Mouse (Mus musculus): ENCODE measurements at regions not wholly inside any gene's neighbourhood (a gene's known extent, or its start where the extent isn't known, plus 50 kb on each side); places are given as distances from the start of the nearest gene placed in this dataset.

GRCm38 (mm10) chr6:99984856-99985224 is 258.6 kb upstream of the Prok2 start:
- Histone ChIP-seq H3K27me3 (ENCODE audit: control insufficient read depth in 1 of 2, insufficient read depth in 2 of 2, low read length in 2 of 2) (no peaks in the 10 kb centered on the region), H3K79me2 (ENCODE audit: control insufficient read depth, insufficient read depth, low read length, poor library complexity) (no peaks in the 10 kb centered on the region), H3K9ac (ENCODE audit: control insufficient read depth, low read depth, low read length, poor library complexity, severe bottlenecking) (no peak overlapping the region), H3K4me1 (ENCODE audit: control insufficient read depth in 1 of 2, insufficient read depth in 2 of 2, low read length in 2 of 2) (peaks cover 0 to 6% of the 10 kb centered on the region in 2 experiments; a peak in 1 of 4 replicates), H3K4me3 (ENCODE audit: control insufficient read depth in 1 of 2, insufficient read depth in 1 of 2, low read depth in 2 of 2, low read length in 2 of 2) (no peak overlapping the region), H3K36me3 (ENCODE audit: control insufficient read depth in 1 of 2, insufficient read depth in 2 of 2, low read length in 2 of 2) (peaks cover 0 to 2% of the 10 kb centered on the region in 2 experiments; a peak in 2 of 4 replicates), H3K27ac (ENCODE audit: control insufficient read depth, low read depth, low read length) (no peak overlapping the region), H3K9me3 (replicated peaks; ENCODE audit: insufficient read depth, low read length) (no peaks in the 10 kb centered on the region)
- no peak for TF ChIP-seq MAFK (IDR thresholded peaks at IDR 0.05; ENCODE audit: borderline replicate concordance, low read depth, low read length)
- DNase-seq (ENCODE audit: low read depth, low spot score), result no peak

DNA sequence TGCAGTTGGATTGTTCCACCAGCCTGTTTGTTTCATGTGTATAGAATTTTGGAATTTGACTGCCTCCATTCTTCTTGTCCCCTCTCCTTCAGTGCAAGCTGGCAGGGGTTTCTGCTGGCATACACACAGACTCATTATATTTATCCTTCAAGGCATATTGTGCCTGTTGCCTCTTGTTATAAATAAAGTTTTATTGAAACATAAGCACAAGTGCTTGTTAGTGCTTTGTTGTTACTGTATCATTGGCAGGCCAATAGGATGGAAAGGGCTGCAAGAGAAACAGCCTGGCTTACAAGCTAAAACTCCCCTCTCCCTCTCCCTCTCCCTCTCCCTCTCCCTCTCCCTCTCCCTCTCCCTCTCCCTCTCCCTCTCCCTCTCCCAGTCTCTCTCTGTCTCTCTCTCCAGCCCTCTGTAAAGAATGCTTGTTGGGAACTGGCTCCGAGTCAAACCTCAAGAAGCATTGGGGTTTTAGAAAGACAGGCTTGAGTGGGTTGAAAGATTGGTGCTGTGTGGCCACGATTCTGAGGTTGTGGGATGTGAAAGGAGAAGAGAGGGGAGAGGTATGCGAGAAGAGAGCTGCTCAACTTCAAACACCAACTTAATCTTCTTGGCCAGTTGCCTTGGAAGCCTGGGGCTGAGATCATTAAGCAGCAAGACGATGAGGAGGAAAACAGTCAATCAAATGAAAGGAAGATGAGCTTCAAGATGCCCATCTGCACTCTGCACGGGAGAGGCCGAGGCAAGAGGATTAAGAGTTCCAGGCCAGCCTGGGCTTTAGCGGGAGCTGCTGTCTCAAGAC is 258.1 kb upstream of the Prok2 start:
- Histone ChIP-seq H3K36me3 (ENCODE audit: control insufficient read depth in 1 of 2, insufficient read depth in 2 of 2, low read length in 2 of 2) (peaks cover 0 to 2% of the 10 kb centered on the region in 2 experiments; a peak in 2 of 4 replicates), H3K9ac (ENCODE audit: control insufficient read depth, low read depth, low read length, poor library complexity, severe bottlenecking) (no peak overlapping the region), H3K9me3 (replicated peaks; ENCODE audit: insufficient read depth, low read length) (no peaks in the 10 kb centered on the region), H3K27ac (ENCODE audit: control insufficient read depth, low read depth, low read length) (no peak overlapping the region), H3K79me2 (ENCODE audit: control insufficient read depth, insufficient read depth, low read length, poor library complexity) (no peaks in the 10 kb centered on the region), H3K4me3 (ENCODE audit: control insufficient read depth in 1 of 2, insufficient read depth in 1 of 2, low read depth in 2 of 2, low read length in 2 of 2) (no peak overlapping the region), H3K4me1 (ENCODE audit: control insufficient read depth in 1 of 2, insufficient read depth in 2 of 2, low read length in 2 of 2) (peaks cover 0 to 6% of the 10 kb centered on the region in 2 experiments; a peak in 1 of 4 replicates), H3K27me3 (ENCODE audit: control insufficient read depth in 1 of 2, insufficient read depth in 2 of 2, low read length in 2 of 2) (no peaks in the 10 kb centered on the region)
- DNase-seq (ENCODE audit: low read depth, low spot score), result no peak
- TF ChIP-seq TCF12 (IDR thresholded peaks at IDR 0.05; ENCODE audit: low read depth, low read length) (no peak), POLR2AphosphoS5 (IDR thresholded peaks at IDR 0.05; ENCODE audit: borderline replicate concordance, low read depth, low read length) (no peak), MYB (IDR thresholded peaks at IDR 0.05; ENCODE audit: low read depth, low read length) (no peak), UBTF (IDR thresholded peaks at IDR 0.05; ENCODE audit: borderline replicate concordance, insufficient read depth, low read depth, low read length) (no peak), POLR2AphosphoS2 (IDR thresholded peaks at IDR 0.05; ENCODE audit: low read length) (no peak), RAD21 (IDR thresholded peaks at IDR 0.05; ENCODE audit: low read depth, low read length) (no peak), POLR2A (IDR thresholded peaks at IDR 0.05; ENCODE audit: control insufficient read depth in 1 of 2, insufficient read depth in 1 of 2, low read depth in 1 of 2, low read length in 2 of 2, poor library complexity in 1 of 2) (no peak), MAX (IDR thresholded peaks at IDR 0.05; ENCODE audit: low read length) (no peak), USF1 (IDR thresholded peaks at IDR 0.05; ENCODE audit: low read depth, low read length) (no peak)

- Histone ChIP-seq H3K27ac (ENCODE audit: control insufficient read depth, low read depth, low read length) (no peak overlapping the region), H3K9ac (ENCODE audit: control insufficient read depth, low read depth, low read length, poor library complexity, severe bottlenecking) (no peak overlapping the region), H3K4me3 (ENCODE audit: control insufficient read depth in 1 of 2, insufficient read depth in 1 of 2, low read depth in 2 of 2, low read length in 2 of 2) (no peak overlapping the region), H3K9me3 (replicated peaks; ENCODE audit: insufficient read depth, low read length) (no peaks in the 10 kb centered on the region), H3K27me3 (ENCODE audit: control insufficient read depth in 1 of 2, insufficient read depth in 2 of 2, low read length in 2 of 2) (no peaks in the 10 kb centered on the region), H3K36me3 (ENCODE audit: control insufficient read depth in 1 of 2, insufficient read depth in 2 of 2, low read length in 2 of 2) (no peaks in the 10 kb centered on the region), H3K79me2 (ENCODE audit: control insufficient read depth, insufficient read depth, low read length, poor library complexity) (no peaks in the 10 kb centered on the region), H3K4me1 (ENCODE audit: control insufficient read depth in 1 of 2, insufficient read depth in 2 of 2, low read length in 2 of 2) (peaks cover 0 to 3% of the 10 kb centered on the region in 2 experiments; a peak in 1 of 4 replicates)
- no peak for DNase-seq (ENCODE audit: low read depth, low spot score)
- no peak for TF ChIP-seq E2F4 (IDR thresholded peaks at IDR 0.05; ENCODE audit: borderline replicate concordance, low read depth, low read length)
- no peak for TF ChIP-seq USF2 (IDR thresholded peaks at IDR 0.05; ENCODE audit: borderline replicate concordance in 1 of 2, insufficient read depth in 1 of 2, low read depth in 1 of 2, low read length in 2 of 2)
- no peak for TF ChIP-seq TBP (IDR thresholded peaks at IDR 0.05; ENCODE audit: low read depth, low read length)
- no peak for TF ChIP-seq CHD2 (IDR thresholded peaks at IDR 0.05; ENCODE audit: low read length)
Measured at GRCm38 (mm10) chr6:99979614-99980013, 253.4 kb upstream of the Prok2 start.

Measured in MEL (cell line).